Mouse (Mus musculus): ENCODE results near the gene Ccnl2.

GRCm38 (mm10) chr4:155846871-155847578, 34.7 kb downstream of the Ccnl2 start, which contains the start of gene Dvl1:
- TF ChIP-seq CTCF (IDR thresholded peaks at IDR 0.05; ENCODE audit: low read depth, low read length) (peak; percentile 13), POLR2A (IDR thresholded peaks at IDR 0.05; ENCODE audit: insufficient read depth, low read length) (no peak), EP300 (IDR thresholded peaks at IDR 0.05; ENCODE audit: insufficient read depth, low read depth, low read length) (no peak)
